Mouse (Mus musculus) thymus, postnatal 25 days (tissue): ENCODE results near the gene Cinp.

ENCODE experiments used
- DNase-seq: peaks from one replicate; pipeline ENCODE4 v3.0.0; 2022

Gene Cinp

DNA sequence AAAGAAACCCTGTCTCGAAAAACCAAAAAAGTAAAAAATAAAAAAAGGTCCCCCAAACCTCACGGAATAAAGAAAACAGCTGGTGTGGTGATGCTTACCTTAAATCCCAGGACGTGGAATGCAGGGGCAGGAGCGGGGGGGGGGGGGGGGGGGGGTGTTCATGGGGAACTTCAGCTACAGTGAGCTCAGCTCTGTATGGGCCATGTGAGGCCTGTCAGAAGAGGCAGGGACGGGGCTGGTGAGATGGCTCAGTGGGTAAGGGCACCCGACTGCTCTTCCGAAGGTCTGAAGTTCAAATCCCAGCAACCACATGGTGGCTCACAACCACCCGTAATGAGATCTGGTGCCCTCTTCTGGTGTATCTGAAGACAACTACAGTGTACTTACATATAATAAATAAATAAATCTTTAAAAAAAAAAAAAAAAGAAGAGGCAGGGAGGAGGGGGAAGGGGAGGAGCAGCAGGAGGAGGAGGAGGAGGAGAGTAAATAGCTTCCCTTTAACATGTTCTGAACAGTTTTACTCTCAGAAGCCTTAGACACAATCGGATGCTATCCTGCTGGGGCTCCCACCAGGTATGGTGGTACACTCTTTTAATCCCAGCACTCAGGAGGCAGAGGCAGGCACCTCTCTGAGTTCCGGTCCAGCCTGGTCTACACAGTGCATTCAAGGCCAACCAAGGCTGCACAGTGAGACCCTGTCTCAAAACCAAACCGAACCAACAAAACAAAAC is 58.5 kb downstream of the Cinp start:
- no peak for DNase-seq

GRCm38 (mm10) chr12:110828908-110829307 is 60.0 kb downstream of the Cinp start:
- DNase-seq = no peak
